Mouse (Mus musculus) small intestine, adult 10 weeks (tissue): ENCODE measurements around the gene Tmem87b. TPM values are rescaled to one million over a fixed set of nuclear protein-coding genes. Genes with fewer than 3 reads are reported as not detected.

Experiments used
- polyA plus RNA-seq: library from polyadenylated mRNA; stranded (reverse); fragments of 350-450 nt; fragmentation: Illumina TruSeq; extraction: RNeasy Lipid Tissue Mini Kit (QIAGEN cat#74804); gene quantifications from one replicate; pipeline ENCODE4 v1.2.3, GENCODE M21; 2014; ENCODE audit warnings: low replicate concordance

The Tmem87b gene
- 106 TPM for polyA plus RNA-seq

DNA sequence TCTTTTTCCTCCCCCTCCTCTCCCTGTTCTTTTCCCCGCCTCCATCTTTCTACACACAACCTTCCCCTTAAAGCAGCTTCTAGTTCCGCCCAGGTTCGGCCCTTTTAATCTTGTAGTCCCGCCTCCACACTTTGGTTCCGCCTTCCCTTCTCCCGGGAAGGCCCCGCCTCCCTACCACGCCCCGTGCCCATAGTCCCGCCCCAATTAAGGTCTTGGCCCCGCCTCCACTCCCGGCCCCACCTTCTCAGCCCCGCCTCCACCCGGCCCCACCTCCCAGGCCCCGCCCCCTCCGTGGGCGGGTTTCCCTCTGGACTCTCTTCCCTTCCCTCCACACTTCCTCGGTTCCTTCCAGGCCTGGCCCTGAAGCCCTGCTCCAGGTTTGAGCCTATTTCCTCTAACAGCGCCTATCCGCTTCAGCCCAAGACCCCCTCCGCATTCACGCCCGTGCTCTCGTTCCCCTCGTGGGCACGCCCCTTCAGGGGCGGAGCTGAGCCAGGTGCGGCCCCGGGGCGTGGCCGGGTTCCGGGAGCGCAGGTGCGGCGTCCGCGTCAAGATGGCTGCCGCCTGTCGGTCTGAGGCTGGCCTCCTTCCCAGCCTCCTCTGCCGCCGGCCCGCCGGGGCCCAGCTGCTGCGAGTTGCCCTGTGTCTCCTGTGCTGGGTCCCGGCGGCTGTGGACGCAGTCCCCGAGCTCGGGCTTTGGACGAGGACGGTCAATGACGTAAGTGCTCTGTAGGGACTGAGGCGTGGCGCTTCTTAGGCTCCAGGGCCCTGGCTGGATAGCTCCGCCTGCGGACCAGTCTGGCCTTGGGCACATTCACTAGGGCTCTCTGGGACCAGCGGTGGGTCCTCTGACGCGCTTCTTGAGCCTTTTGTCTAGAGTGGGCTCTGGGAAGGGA lies at the start of gene Tmem87b:
TSS of gene Tmem87b (plus strand) at position 333 of the 896 bp plus-strand sequence.

GRCm38 (mm10) chr2:128862636-128863035 lies 44.7 kb downstream of the Tmem87b start, which contains the start of gene Fbln7:
Gene Fbln7 (plus strand): TSS chr2:128862981.

Other genes with a start within 250 kb of the Tmem87b start
- gene Spdye4c, start 226.9 kb upstream of the Tmem87b start, polyA plus RNA-seq, result not detected
- gene Anapc1, start 130.7 kb upstream of the Tmem87b start, polyA plus RNA-seq, result 65.2 TPM
- 107 TPM for gene Mertk, start 119.2 kb upstream of the Tmem87b start, polyA plus RNA-seq
- gene Fbln7, start 44.9 kb downstream of the Tmem87b start, polyA plus RNA-seq, result 2.2 TPM
- gene Zc3h8, start 126.0 kb downstream of the Tmem87b start, polyA plus RNA-seq, result 6.3 TPM
- gene Zc3h6, start 149.3 kb downstream of the Tmem87b start, polyA plus RNA-seq, result 5.0 TPM
- gene Gm10762, start 149.6 kb downstream of the Tmem87b start, polyA plus RNA-seq, result 3.0 TPM
- not detected for gene Vinac1, start 230.1 kb downstream of the Tmem87b start, polyA plus RNA-seq
- gene Ttl, start 247.8 kb downstream of the Tmem87b start, polyA plus RNA-seq, result 3.1 TPM